Mouse (Mus musculus) spleen, adult 2 months (tissue): Measurements from ENCODE around the gene Ebi3.

Experiments used
- CTCF ChIP-seq: fragments of 200-500 bp; IDR thresholded peaks from 2 replicates; pipeline ENCODE4 v1.5.1; 2011; ENCODE audit warnings: mild to moderate bottlenecking, inconsistent platforms; ENCODE audit not compliant: insufficient read depth, insufficient read length, insufficient replicate concordance; ENCODE audit errors: extremely low read depth
- POLR2A ChIP-seq: fragments of 200-500 bp; IDR thresholded peaks from 2 replicates; pipeline ENCODE4 v1.6.1; 2011; ENCODE audit warnings: low read depth, low read length, inconsistent platforms

GRCm38 (mm10) chr17:55960791-55961190 lies 8.4 kb downstream of the Ebi3 start:
- TF ChIP-seq POLR2A = no peak
- no peak for TF ChIP-seq CTCF
